9 mouse cellular contexts compared by ENCODE assay signal in the genomic region with DNA sequence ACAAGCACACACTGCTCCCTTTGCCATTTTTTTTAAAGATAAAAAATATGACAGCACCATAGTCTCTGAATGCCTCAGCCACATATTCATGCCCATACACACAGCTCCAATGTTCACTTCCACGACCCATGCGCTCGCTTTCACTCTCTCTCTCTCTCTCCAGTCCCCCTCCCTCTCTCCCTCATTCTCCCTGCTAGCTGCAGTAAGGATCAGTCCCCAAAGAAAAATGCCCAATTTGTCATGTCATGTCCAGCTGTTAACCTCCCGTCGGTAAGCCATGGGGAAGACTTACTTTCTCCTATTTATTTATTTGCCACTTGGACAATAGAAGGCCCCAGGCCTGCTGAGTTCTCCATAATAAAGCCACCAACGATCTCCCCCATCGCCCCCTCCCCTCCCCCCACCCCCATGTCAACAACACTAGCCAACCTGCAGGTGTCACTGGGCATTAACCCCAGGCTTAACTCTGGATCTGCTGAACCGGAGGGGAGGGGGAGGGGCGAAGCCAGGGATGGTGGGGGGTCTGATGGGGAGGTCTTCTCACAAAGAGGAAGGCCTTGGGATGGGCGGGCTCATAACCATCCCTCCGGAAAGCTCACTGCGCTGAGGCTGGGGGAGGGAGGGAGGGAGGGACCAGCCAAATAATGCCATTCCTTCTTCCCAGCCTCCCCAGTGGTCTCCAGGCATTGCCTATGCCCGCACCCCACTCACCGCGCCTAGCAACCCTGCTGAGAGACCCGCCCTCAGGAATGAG.
DNase-seq lines count a peak whose midpoint lies in the region; ATAC-seq and TF ChIP-seq lines count a peak whose summit lies in the region.
"Had no signal": no experiment of that assay in that cellular context is flagged by ENCODE, and none has a peak within 500 bp of the region (broad histone marks: within the 10 kb centered on the region; RNA-seq: fewer than 3 reads in every experiment).

No protein-coding gene starts in this region.

- H3K4me1 ChIP-seq in lung, embryonic 14.5 days (ENCODE audit: insufficient read depth), result peaks cover 19% of the 10 kb centered on the region
- peaks cover 47% of the 10 kb centered on the region for H3K4me1 ChIP-seq in embryonic facial prominence, embryonic 13.5 days
- H3K4me1 ChIP-seq in limb, embryonic 10.5 days, result peaks cover 85% of the 10 kb centered on the region
- H3K4me1 ChIP-seq in thymus, adult 2 months (replicated peaks; ENCODE audit: control insufficient read depth, insufficient read depth, low read length), result no peaks in the 10 kb centered on the region

- no peak for TF ChIP-seq CTCF in lung, embryonic 14.5 days (IDR thresholded peaks at IDR 0.05; ENCODE audit: low read depth)
- no peak for TF ChIP-seq CTCF in thymus, adult 2 months (IDR thresholded peaks at IDR 0.05; ENCODE audit: borderline replicate concordance, control insufficient read depth, extremely low read depth, insufficient read depth, low read length, poor library complexity)

- no peaks in the 10 kb centered on the region for H3K36me3 ChIP-seq in lung, embryonic 14.5 days (ENCODE audit: insufficient read depth)
- H3K36me3 ChIP-seq in embryonic facial prominence, embryonic 13.5 days, result no peaks in the 10 kb centered on the region
- H3K36me3 ChIP-seq in limb, embryonic 10.5 days, result peaks cover under 1% of the 10 kb centered on the region; the same call in 1 of the 2 replicates
- no peaks in the 10 kb centered on the region for H3K36me3 ChIP-seq in thymus, adult 2 months (ENCODE audit: control insufficient read depth, insufficient read depth, low read length)

- no peaks in the 10 kb centered on the region for H3K27me3 ChIP-seq in lung, embryonic 14.5 days (ENCODE audit: insufficient read depth, low read length)
- H3K27me3 ChIP-seq in embryonic facial prominence, embryonic 13.5 days, result peaks cover 7% of the 10 kb centered on the region; the same call in 1 of the 2 replicates
- H3K27me3 ChIP-seq in limb, embryonic 10.5 days (ENCODE audit: low read depth, poor library complexity, severe bottlenecking), result peaks cover 64% of the 10 kb centered on the region
- H3K27me3 ChIP-seq in thymus, adult 2 months (ENCODE audit: control insufficient read depth, insufficient read depth, low read length), result no peaks in the 10 kb centered on the region
- H3K27me3 ChIP-seq: Patski had no signal

- H3K4me2 ChIP-seq in lung, embryonic 14.5 days, result peak overlapping the region; percentile 45
- H3K4me2 ChIP-seq in embryonic facial prominence, embryonic 13.5 days, result peak overlapping the region; percentile 51

- H3K9ac ChIP-seq in lung, embryonic 14.5 days, result no peak overlapping the region
- peak overlapping the region; percentile 49; the same call in 1 of the 2 replicates for H3K9ac ChIP-seq in embryonic facial prominence, embryonic 13.5 days

- 9% methylated on average over 13 of the region's 16 CpGs for WGBS in lung, embryonic 14.5 days
- WGBS in embryonic facial prominence, embryonic 13.5 days, result 10% methylated on average over 16 of the region's 16 CpGs
- 2% methylated on average over 15 of the region's 16 CpGs for WGBS in limb, embryonic 10.5 days
- 90% methylated on average over 15 of the region's 16 CpGs for WGBS in thymus, adult 2 months

- no peak for TF ChIP-seq POLR2A in thymus, adult 2 months (IDR thresholded peaks at IDR 0.05; ENCODE audit: control insufficient read depth, extremely low read depth, insufficient read depth, low read length, poor library complexity)

- intact Hi-C loops in left cerebral cortex, postnatal 25 days (cut with DNase I), result no loop called here

- no peak overlapping the region for H3K27ac ChIP-seq in lung, embryonic 14.5 days (ENCODE audit: low read depth)
- H3K27ac ChIP-seq in embryonic facial prominence, embryonic 13.5 days, result no peak overlapping the region
- peak overlapping the region; percentile 69 for H3K27ac ChIP-seq in limb, embryonic 10.5 days
- no peak overlapping the region for H3K27ac ChIP-seq in thymus, adult 2 months (ENCODE audit: control insufficient read depth, insufficient read depth, low read length)

- peak overlapping the region; percentile 14 for H3K4me3 ChIP-seq in lung, embryonic 14.5 days (ENCODE audit: low read depth, low read length)
- peak overlapping the region; percentile 23 for H3K4me3 ChIP-seq in embryonic facial prominence, embryonic 13.5 days
- H3K4me3 ChIP-seq in limb, embryonic 10.5 days, result peak overlapping the region; percentile 37
- H3K4me3 ChIP-seq in thymus, adult 2 months (ENCODE audit: control insufficient read depth, insufficient read depth, low read length), result no peak overlapping the region

- peak; percentile 88; the same call in 1 of the 2 replicates for ATAC-seq in lung, embryonic 14.5 days (ENCODE audit: insufficient read depth)
- ATAC-seq in embryonic facial prominence, embryonic 13.5 days (ENCODE audit: insufficient number of reproducible peaks, insufficient read depth, low FRiP score, low TSS enrichment, low read depth), result peak; percentile 70; the same call in 1 of the 2 replicates
- ATAC-seq: Patski had no signal

- DNase-seq in lung, embryonic 14.5 days, result peak; percentile 70
- no peak for DNase-seq in lung, postnatal 4 days
- peak; percentile 59 for DNase-seq in limb, embryonic 10.5 days (ENCODE audit: low spot score)
- peak; percentile 76 for DNase-seq in retina, embryonic 14.5 days (ENCODE audit: low spot score)
- no peak for DNase-seq in adrenal gland, postnatal 14 days
- DNase-seq in thymus, adult 2 months, result no peak
- no peak for DNase-seq in left cerebral cortex, postnatal 25 days (ENCODE audit: low spot score in 2 of 2)

- H3K9me3 ChIP-seq in lung, embryonic 14.5 days (ENCODE audit: low read depth, low read length), result no peaks in the 10 kb centered on the region
- no peaks in the 10 kb centered on the region for H3K9me3 ChIP-seq in embryonic facial prominence, embryonic 13.5 days
- H3K9me3 ChIP-seq in limb, embryonic 10.5 days (replicated peaks), result no peaks in the 10 kb centered on the region

Comparison
In these comparisons a context has a peak if more than half of its experiments do, and no peak if none do; other contexts are left out.
1. DNase-seq: peak in lung, embryonic 14.5 days (single experiment), limb, embryonic 10.5 days (single experiment) and retina, embryonic 14.5 days (single experiment); none in lung, postnatal 4 days (0 of 2), adrenal gland, postnatal 14 days (single experiment), thymus, adult 2 months (single experiment) and left cerebral cortex, postnatal 25 days (0 of 2).